18 mouse cellular contexts compared by ENCODE assay signal in genomic region chr7:88230756-88231522, GRCm38 (mm10). TPM values are rescaled to one million over a fixed set of nuclear protein-coding genes. Genes with fewer than 3 reads are reported as not detected.
DNase-seq lines count a peak whose midpoint lies in the region; ATAC-seq and TF ChIP-seq lines count a peak whose summit lies in the region.
"Had no signal": no experiment of that assay in that cellular context is flagged by ENCODE, and none has a peak within 500 bp of the region (broad histone marks: within the 10 kb centered on the region; RNA-seq: fewer than 3 reads in every experiment).

No protein-coding gene starts in this region.

- H3K9me3 ChIP-seq in stomach, postnatal 0 days (ENCODE audit: control insufficient read depth, low read length), result no peaks in the 10 kb centered on the region
- H3K9me3 ChIP-seq: embryonic facial prominence, embryonic 10.5 days; forebrain, embryonic 13.5 days; heart, embryonic 12.5 days; hindbrain, embryonic 10.5 days had no signal

- H3K4me2 ChIP-seq in stomach, postnatal 0 days (replicated peaks; ENCODE audit: low read depth), result no peak overlapping the region
- H3K4me2 ChIP-seq: forebrain, embryonic 13.5 days; heart, embryonic 12.5 days; hindbrain, embryonic 14.5 days had no signal

- no peak for TF ChIP-seq POLR2A in bone marrow macrophage, adult 2 months (IDR thresholded peaks at IDR 0.05; ENCODE audit: borderline replicate concordance, low read depth, low read length)

- TF ChIP-seq EP300 in stomach, postnatal 0 days (optimal IDR thresholded peaks at IDR 0.05), result no peak

- no peak overlapping the region for H3K4me3 ChIP-seq in bone marrow macrophage, adult 2 months (ENCODE audit: insufficient read depth, low read length)
- no peak overlapping the region for H3K4me3 ChIP-seq in stomach, postnatal 0 days (ENCODE audit: low read depth, low read length)
- H3K4me3 ChIP-seq: embryonic facial prominence, embryonic 10.5 days; forebrain, embryonic 13.5 days; heart, embryonic 12.5 days; hindbrain, embryonic 10.5 days had no signal

- no peak for TF ChIP-seq CTCF in bone marrow macrophage, adult 2 months (IDR thresholded peaks at IDR 0.05; ENCODE audit: low read depth, low read length)
- no peak for TF ChIP-seq CTCF in stomach, postnatal 0 days (IDR thresholded peaks at IDR 0.05; ENCODE audit: low read depth)

- no peaks in the 10 kb centered on the region for H3K27me3 ChIP-seq in stomach, postnatal 0 days (ENCODE audit: control insufficient read depth, insufficient read depth, low read length)
- H3K27me3 ChIP-seq: forebrain, embryonic 13.5 days; heart, embryonic 12.5 days; Patski had no signal

- 83% methylated on average over 7 of the region's 7 CpGs for WGBS in stomach, postnatal 0 days

- no peaks in the 10 kb centered on the region for H3K36me3 ChIP-seq in stomach, postnatal 0 days (ENCODE audit: control insufficient read depth, insufficient read depth, low read length)
- H3K36me3 ChIP-seq: embryonic facial prominence, embryonic 10.5 days; heart, embryonic 12.5 days; hindbrain, embryonic 10.5 days had no signal

- peak overlapping the region; percentile 22; the same call in 1 of the 2 replicates for H3K27ac ChIP-seq in bone marrow macrophage, adult 2 months (ENCODE audit: insufficient read depth, low read depth, low read length)
- no peak overlapping the region for H3K27ac ChIP-seq in stomach, postnatal 0 days (replicated peaks)
- H3K27ac ChIP-seq: embryonic facial prominence, embryonic 10.5 days; forebrain, embryonic 13.5 days; hindbrain, embryonic 10.5 days; hindbrain, embryonic 14.5 days had no signal

- peak; percentile 89 for ATAC-seq in megakaryocyte, adult 5-6 weeks (ENCODE audit: poor library complexity, severe bottlenecking)
- no peak for ATAC-seq in stomach, postnatal 0 days (ENCODE audit: low FRiP score, low TSS enrichment)
- ATAC-seq: forebrain, embryonic 13.5 days; forebrain, postnatal 0 days; Patski had no signal

- peak; percentile 29 for DNase-seq in B cell, adult 2 months
- DNase-seq in stomach, postnatal 0 days (ENCODE audit: low spot score), result no peak
- no peak for DNase-seq in adrenal gland, adult 8-10 months
- no peak for DNase-seq in layer of hippocampus, postnatal 36 days
- DNase-seq: adrenal gland, adult 2 months; cerebellum, adult 11-12 months; cerebellum, adult 9-11 months; cerebellum, postnatal 36 days; forebrain, postnatal 0 days; gastrocnemius, postnatal 14 days had no signal

- H3K9ac ChIP-seq in stomach, postnatal 0 days (ENCODE audit: low read length), result no peak overlapping the region
- H3K9ac ChIP-seq: forebrain, embryonic 13.5 days; forebrain, postnatal 0 days; heart, embryonic 12.5 days; hindbrain, embryonic 14.5 days had no signal

- peaks cover 12% of the 10 kb centered on the region for H3K4me1 ChIP-seq in bone marrow macrophage, adult 2 months (ENCODE audit: control insufficient read depth, insufficient read depth, low read length)
- H3K4me1 ChIP-seq in stomach, postnatal 0 days (replicated peaks; ENCODE audit: control insufficient read depth, insufficient read depth), result no peaks in the 10 kb centered on the region
- H3K4me1 ChIP-seq: embryonic facial prominence, embryonic 10.5 days; forebrain, embryonic 13.5 days; heart, embryonic 12.5 days; hindbrain, embryonic 10.5 days had no signal

RNA-seq across cellular contexts. Expression of gene Ctsc, which starts 46.9 kb away (rescaled TPM):
- 423 and 505 TPM in 2 replicates for polyA plus RNA-seq in bone marrow macrophage, adult 2 months (2012; ENCODE audit: insufficient read depth, insufficient read length, missing spikeins)
- 573 and 643 TPM in 2 replicates for total RNA-seq in megakaryocyte, adult 5-6 weeks (2015)
- 520 and 557 TPM in 2 replicates for total RNA-seq in megakaryocyte, adult 5-6 weeks (2017)
- 64.9 and 65.8 TPM in 2 replicates for polyA plus RNA-seq in stomach, postnatal 0 days (2015; fragmentation: Nextera tagmentation; extraction: Ambion mirVana)
- total RNA-seq in adrenal gland, adult 8-10 months (2022), result 10 to 100 TPM; 23.2 to 52.5 (median 37.9) TPM
- 10 to 100 TPM; 11.9 to 15.6 TPM for total RNA-seq in layer of hippocampus, postnatal 36 days (2021)

Comparison
In these comparisons a context has a peak if more than half of its experiments do, and no peak if none do; other contexts are left out.
1. DNase-seq: peak in B cell, adult 2 months (2 of 2); none in stomach, postnatal 0 days (single experiment), adrenal gland, adult 8-10 months (single experiment) and layer of hippocampus, postnatal 36 days (0 of 2).
2. RNA of gene Ctsc, which starts 46.9 kb away (total RNA-seq): 520 to 643 TPM in megakaryocyte, adult 5-6 weeks; 23.2 to 52.5 TPM in adrenal gland, adult 8-10 months and 11.9 to 15.6 TPM in layer of hippocampus, postnatal 36 days; every median in the first group is over 4 times any median in the second.